Mouse (Mus musculus) lung, postnatal 36 days (tissue): ENCODE results near the gene Arhgap45.

Experiments used
- DNase-seq: peaks from one replicate; pipeline ENCODE4 v3.0.0; 2022; ENCODE audit warnings: mixed read lengths

The Arhgap45 gene

DNA sequence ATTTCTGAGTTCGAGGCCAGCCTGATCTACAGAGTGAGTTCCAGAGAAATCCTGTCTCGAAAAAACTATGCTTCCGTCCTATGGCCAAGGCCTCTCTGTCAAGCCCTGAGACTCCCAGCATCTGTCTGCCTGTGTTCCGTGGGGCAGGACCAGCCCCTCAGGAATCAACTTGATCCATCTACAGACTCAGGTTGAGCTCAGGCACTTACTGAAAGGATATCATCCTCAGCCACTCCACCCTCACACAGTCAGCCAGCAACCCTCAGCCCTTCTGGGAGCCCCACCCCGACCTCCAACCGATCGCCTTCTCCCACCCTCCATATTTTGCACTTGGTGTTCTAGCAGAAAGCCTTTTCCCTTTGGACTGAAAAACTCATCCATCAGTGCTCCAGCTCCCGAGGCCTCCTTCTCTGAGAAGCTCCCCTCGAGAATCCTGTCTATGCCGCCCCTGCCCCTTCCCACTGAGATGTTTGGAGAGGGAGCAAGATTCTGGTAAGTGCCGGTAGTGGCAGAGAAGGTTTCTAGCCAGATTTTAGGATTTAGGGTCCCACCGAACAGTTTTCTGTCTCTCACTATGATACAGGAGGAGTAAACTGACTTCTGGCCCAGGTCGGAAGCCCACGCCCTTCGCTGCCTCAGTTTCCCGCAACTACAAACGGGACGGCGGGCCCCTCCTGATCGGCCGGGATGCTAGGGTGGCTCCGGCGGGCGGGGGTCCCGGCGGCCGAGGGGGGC lies 28.5 kb upstream of the Arhgap45 start:
- peak; percentile 16 for DNase-seq

DNA sequence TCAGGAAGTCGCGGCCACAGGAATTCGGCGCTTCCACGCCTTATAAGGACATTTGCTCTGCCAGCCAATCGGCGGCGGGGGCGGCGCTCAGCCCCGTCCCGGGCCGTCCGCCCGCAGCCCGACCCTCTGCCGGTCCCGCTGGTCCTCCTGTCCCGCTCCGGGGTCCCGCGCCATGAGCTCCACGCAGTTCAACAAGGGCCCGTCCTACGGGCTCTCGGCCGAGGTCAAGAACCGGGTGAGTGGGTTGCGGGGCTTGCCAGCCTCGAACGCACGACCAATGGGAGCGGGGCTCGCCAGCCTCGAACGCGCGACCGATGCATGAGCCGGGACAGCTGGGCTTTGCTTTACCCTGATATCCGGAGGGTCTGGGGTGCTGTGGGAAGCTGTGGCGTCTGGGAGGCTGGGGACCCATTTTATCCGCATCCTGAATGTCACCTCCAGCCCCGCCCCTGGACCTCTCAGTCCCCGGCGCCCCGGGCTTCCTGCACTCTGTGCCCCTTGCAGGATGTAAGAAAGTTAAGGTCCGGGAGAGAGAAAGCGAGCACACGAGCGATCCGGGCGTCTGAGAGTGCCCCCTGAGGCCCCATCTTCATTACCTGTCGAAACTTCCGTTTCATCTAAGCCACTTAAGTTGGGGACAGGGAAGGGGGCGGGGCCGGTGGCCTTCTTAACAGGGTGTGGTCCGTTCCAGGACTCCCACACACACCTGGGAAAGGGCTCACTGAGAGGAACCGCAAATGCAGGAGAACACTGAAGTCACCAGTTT lies 27.8 kb upstream of the Arhgap45 start, which contains the start of gene Cnn2:
TSS of gene Cnn2 (plus strand) at position 79 of the 766 bp plus-strand sequence.
- peak; percentile 86 for DNase-seq

DNA sequence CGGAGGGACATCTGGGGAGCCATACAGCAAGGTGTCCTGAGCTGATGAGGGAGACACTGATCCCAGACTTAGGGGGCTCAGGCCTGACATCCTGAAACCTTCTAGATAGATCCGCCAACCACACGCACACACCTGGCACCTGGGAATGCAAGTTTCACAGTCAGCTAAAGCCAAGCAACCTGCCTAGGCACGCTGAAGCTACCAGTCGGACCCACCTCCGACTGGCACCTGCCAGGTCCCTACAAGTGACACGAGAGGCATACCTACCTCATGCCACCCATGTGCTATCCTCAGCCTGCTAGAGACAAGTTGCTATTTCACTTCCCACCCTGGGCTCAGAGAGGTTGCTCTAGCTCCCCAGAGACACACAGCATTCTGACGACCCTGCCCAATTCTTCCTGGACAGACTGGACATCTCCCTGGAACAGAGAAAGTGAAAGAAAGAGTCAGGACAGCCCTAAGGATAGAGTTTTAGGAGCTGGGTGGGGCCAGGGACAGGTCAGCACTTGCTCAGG lies 27.1 kb upstream of the Arhgap45 start:
- DNase-seq, result no peak

DNA sequence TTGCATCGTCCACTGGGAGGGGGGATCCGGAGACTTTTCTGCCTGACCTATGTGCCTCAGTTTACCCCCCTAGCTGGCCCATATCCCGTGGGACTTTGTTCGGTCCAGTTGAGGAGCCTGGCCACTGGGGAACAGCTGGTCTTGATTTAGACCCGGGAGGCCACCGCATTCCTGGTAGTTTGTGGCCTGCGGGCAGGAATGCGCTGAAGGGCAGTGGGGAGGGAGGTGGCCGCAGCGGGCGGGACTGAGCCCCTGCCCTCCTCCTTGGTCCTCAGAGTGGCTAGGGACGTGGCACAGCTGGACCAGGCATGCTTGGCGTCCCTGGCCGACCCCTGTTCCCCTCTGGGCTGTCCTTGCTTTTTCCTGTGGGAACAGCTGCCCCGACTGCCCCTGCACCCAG lies 26.6 kb upstream of the Arhgap45 start:
- peak; percentile 77 for DNase-seq

DNA sequence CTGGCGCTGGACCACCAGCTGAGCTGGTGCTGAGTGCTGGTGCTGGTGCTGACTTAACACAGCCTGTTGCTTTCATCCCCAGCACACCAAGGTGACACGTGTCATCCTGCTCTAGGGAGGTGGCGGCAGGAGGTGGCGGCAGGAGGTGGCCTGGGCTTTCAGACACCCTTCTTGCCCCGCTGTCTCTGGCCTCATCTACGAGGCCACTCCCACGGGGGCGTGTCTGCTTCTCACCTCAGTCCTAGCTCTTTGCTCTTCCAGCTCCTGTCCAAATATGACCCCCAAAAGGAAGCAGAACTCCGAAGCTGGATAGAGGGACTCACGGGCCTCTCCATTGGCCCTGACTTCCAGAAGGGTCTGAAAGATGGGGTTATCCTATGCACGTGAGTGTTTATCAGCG lies 25.4 kb upstream of the Arhgap45 start:
- DNase-seq, result no peak

DNA sequence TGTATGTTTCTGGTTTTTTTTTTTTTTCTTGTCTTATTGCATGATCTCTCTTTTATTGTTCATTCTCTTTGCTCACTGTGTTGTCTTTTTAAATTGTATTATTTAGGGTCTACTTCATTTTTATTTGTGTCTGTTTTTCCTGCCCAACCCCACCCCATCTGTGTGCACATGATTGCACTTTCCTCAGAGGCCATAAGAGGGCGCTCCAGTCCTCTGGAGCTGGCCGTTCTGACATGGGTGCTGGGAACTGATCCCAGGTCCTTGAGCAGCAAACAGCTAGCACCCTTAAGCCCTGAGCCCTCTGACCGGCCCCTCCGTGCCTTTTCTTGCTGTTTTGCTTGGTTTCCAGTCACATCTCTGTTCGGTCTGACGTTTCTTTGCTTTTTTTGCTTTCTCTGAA lies 24.9 kb upstream of the Arhgap45 start:
- DNase-seq, result no peak

DNA sequence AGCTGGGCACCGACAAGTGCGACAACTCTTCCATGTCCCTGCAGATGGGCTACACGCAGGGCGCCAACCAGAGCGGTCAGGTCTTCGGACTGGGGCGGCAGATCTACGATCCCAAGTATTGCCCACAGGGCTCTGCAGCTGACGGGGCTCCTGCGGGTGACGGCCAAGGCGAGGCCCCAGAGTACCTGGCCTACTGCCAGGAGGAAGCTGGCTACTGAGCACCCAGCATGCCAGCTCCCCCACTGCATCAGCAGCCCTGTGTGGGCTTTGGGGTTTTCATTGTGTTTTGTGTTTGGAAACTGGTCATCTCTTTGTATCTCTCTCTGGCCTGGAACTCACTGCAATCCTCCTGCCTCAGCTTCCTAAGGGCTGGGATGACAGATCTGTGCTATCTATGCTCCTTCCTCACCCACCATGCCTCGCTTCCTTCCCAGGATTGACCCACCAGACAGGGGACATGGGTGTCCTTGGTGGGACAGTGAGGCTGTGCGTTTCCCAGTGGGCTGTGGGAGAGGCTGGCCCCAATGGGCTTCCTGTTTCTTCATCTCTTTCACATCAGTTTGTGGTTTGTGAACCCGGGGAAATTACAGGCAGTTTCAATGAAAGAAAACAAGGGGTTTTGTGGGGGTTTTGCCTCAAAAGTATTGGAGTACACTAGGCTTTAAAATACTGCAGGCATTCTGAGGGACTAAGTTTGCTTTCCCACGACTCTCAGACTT lies 21.9 kb upstream of the Arhgap45 start:
- peak; percentile 72 for DNase-seq

DNA sequence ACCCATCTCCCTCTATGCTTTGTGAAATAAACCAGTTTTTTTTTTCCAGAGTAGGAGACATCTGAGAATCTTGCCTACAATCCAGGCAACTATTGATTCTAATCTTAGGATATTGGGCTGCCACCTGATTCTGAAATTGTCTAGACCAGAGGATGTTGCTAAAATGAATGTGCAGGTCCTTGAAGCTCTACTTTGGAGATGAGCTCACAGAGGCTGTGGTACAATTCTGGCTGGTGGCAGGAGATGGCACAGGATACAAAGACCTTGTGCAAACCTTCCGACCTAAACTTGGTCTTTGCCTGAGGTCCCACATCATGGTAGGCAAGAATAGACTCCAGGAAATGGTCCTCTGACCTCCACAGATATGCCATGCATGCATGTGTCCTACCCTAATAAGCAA lies 20.8 kb upstream of the Arhgap45 start:
- no peak for DNase-seq

DNA sequence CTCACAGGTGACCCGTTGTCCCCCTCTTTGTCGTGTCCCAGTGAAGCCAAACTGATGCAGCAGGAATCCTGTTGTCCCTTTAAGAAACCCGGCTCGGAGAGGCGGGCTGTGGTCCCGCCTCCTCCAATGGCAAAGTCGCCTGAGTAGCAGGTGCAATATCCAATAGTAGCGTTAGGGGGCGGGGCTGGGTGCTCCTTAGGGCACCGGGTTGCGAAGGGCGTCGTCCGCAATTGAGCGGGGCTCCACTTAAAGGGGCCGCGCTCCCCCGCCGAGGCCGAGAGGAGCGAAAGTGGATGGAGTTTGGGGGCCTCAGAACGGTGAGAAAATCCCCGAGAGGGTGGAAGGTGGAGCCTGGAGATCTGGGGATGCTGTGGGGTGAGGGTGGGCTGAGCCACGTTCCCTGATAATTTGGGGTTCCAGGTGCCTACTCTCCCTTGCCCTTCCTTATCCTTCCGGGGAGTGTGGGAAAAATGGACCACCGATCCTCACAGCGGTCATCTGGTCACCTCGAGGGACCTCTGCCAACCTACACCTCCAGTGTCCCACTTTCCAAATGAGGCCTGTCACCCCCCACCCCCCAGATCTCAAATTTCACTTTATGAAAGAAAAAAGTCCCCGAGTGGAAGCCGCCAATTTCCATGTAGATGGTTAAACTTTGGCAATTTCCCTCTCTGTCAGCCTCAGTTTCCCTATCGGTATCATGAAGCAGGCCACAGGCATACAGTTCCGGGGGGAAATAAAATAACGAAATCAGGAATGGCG lies 20.0 kb upstream of the Arhgap45 start, which contains the start of gene Abca7:
TSS of gene Abca7 (plus strand) at position 223 of the 762 bp plus-strand sequence.
- DNase-seq, result peak; percentile 99

DNA sequence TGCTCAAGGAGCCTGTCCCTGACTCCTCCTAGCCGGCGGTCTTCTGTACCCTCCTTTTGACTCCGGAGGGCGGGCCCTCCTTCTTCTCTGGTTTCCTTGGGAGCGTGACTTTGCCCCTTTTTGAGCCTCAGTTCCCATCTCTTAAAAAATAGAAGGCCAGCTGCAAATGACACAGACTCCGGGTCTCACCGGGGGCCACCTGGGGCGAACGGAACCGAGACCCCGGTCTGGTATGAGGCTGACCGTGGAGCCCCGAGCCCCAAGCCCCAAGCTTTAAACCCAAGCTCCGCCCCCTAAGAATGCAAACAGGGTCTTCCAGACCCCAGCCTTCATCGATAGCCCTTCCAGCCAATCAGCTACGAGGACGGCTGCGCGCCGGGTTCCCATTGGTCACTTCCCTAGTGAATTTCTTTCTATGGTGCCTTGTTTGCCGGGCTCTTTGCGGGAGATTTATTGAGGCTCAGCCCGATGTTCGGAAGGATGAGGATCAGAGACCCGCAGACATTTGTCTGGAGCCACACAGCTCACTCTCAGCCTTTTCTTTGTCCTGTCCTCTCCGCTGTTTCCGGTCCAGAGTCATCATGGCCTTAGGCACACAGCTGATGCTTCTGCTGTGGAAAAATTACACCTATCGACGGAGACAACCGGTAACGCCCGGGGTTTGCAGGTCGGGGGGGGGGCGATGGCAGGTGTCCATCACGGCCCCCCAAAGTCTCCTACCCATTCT lies 19.3 kb upstream of the Arhgap45 start:
- peak; percentile 73 for DNase-seq

DNA sequence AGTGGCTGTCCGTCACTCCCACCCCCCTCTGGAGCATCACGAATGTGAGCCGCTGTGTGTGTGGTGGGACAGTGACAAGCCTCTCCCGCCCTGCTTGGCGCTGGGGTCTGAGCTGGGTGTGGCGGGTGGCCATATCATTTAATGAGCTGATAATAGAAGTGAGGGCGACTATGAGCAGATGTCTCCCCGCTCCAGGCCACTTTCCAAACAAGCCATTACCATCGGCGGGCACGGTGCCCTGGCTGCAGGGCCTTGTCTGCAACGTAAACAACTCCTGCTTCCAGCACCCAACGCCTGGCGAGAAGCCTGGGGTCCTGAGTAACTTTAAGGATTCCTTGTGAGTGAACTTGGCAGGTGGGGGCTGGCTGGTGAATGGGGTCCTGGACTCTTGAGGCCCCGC lies 18.6 kb upstream of the Arhgap45 start:
- peak; percentile 43 for DNase-seq

DNA sequence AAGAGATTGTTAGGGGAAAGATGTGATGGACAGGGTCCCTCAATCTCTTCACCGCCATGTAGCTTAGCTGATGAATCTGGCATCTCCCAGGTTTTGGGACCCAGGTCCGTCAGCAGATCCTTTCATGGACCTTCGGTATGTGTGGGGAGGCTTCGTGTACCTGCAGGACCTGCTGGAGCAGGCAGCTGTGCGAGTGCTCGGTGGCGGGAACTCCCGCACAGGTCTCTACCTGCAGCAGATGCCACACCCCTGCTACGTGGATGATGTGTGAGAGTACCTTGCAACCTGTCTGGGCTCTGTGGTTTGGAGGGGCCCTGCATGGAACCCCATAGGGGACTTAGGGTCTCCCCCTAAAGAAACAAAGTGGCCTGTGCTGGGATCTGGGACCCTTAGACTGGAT lies 14.5 kb upstream of the Arhgap45 start:
- DNase-seq, result no peak

DNA sequence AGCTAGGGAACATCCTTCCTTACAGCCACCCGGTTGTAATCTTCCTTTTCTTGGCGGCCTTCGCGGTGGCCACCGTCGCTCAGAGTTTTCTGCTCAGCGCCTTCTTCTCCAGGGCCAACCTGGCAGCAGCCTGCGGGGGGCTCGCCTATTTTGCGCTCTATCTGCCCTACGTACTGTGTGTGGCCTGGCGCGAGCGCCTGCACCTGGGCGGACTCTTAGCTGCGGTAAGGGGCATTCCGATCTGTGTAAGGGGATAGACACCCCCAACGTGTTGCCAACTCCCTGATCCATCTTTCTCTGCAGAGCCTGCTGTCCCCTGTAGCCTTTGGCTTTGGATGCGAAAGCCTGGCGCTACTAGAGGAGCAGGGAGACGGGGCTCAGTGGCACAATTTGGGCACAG lies 13.6 kb upstream of the Arhgap45 start:
- no peak for DNase-seq

DNA sequence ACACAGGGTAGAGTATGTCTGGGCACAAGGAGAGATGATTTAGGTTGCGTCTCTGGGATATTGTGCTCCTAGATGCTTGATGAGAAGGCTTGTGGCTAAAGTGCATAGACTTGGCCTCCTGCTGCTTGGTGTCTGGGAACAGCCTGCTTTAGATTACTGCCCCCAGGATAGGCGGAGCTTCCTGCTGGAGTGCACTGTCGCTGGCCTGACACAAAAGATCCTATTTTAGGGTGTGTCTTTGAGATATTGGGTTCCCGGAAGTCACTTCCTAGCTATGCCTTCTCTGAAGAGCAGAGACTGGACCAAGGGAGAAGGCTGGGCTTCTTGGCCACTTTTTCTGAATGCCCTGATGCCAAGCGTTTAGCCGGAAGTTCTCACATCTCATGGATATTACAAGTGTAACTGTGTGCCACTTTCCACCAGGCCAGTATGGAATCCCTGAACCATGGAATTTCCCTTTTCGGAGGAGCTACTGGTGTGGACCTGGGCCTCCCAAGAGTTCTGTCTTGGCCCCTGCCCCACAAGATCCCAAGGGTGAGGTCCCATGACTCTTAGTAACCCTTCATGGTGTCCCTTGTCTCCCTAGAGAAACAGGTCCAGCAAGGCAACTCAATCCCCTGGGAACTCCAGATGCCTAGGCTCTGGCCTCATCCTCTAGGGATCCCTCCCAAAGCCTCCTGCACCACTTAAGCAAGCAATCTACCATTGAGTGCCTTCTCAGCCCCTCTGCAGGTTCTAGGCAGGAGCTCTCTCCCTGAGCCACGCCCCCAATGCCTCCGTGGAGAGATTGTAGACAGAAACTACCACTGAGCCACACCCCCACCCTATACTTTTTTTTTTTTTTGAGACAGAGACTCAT lies 12.8 kb upstream of the Arhgap45 start:
- DNase-seq, result peak; percentile 54

DNA sequence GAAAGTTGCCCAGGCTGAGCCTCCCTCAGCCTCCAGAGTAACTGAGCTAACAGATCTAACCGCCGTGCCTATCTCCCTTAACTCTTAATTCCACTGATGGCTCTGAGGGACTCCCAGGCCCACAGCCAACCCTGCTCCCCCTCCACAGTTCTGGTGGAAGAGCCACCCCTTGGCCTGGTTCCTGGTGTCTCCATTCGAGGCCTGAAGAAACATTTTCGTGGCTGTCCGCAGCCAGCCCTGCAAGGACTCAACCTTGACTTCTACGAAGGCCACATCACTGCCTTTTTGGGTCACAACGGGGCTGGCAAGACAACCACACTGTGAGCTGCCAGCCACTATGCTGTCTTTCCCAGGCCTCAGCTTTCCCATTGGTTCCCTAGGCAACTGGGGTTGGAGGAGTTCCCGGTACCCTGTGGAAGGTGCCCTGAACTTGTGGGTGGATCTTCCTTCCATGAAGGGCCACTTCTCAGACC lies 12.2 kb upstream of the Arhgap45 start:
- no peak for DNase-seq

DNA sequence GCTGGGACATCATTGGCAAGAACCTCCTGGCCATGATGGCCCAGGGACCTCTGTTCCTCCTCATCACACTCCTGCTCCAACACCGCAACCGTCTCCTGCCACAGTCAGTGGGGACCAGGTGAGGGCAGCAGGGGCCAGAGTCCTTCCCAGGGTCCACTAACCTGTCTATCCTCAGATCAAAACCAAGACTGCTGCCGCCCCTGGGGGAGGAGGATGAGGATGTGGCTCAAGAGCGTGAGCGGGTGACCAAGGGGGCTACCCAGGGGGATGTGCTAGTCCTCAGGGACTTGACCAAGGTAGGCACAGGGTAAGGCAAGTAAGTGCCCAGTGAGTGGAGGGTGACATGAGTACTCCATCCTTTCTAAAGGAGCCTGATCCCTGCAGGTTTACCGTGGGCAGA lies 4.7 kb upstream of the Arhgap45 start:
- DNase-seq, result no peak

DNA sequence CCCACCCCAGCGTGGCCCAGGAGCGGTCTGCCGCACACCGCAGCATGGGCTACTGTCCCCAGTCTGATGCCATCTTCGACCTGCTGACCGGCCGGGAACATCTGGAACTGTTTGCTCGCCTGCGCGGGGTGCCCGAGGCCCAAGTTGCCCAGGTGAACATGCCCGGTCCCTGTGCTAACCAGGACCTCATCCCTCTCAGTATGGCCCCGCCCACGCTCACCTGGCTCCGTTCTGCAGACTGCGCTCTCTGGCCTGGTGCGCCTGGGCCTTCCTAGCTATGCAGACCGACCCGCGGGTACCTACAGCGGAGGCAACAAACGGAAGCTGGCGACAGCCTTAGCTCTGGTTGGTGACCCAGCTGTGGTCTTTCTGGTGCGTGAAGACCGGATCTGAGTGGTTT lies 2.8 kb upstream of the Arhgap45 start:
- no peak for DNase-seq

DNA sequence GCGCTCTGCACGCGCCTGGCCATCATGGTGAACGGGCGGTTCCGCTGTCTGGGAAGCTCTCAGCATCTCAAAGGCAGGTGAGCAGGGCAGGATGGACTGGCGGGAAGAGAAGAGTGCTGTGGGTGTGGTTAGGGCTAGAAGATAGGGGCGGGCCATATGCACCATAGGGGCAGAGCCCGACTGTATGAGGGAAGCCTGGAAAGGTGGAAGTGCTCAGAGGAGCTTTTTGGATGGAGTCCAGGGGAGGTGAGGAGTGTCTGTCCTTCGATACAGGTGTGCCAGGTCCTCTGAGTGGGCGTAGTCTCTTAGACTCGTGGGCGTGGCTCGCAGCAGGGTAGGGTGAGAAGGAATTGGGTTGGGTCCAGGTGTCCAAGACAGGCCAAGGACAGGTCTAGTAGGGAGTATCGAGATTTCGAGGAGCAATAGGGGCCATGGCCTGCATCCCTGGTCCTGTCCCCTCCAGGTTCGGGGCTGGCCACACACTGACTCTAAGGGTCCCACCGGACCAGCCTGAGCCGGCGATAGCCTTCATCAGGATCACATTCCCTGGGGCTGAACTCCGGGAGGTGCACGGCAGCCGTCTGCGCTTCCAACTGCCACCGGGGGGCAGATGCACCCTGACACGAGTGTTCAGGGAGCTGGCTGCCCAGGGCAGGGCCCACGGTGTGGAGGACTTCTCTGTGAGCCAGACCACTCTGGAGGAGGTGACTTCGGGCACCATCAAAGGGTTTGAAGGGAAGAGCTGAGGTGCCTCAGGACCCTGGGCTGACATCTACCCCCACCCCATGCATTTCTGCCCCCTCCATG lies 1.8 kb upstream of the Arhgap45 start:
- peak; percentile 85 for DNase-seq

DNA sequence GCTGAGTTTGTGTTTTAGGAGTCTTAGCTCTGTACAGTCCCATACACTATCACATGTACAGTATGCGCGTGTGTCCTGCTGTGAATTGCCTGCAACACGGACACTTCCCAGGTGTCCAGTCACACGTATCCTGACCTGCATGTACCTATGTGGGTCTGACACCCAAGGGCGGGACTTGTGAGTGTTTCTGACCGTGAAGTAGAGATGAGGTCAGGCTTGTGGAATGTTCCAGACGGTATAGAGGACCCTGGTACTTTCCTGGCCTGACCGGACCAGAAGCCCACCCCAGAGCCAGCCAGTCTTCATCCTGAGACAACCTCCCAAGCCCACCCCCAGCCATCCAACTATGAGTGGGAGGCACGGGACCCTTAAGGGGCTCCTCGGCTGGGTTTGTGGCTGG lies 870 bp upstream of the Arhgap45 start:
- peak; percentile 84 for DNase-seq

DNA sequence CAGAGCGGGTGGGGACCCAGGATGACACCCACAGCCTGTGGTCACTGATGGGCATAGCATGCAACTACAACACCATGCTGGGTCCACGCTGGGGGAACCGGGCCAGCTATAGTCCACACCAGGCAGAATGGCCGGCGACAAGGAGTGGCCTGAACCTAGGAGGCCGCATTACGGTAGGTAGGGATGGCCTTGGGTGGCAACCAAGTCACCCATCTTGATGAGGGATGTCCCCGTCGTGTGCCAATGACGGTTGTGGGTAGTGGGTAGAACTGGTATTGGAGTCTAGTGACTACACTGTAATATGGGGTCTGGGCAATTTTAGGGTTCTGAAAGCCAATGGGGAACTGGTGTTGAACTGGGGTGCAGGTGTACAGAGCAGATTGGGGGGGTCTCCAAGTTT lies 478 bp downstream of the Arhgap45 start:
- DNase-seq, result no peak
